Mouse (Mus musculus): ENCODE results near the gene Olfr1065.
A peak's percentile ranks its signal among the peaks of the same experiment; 100 is the strongest.
"Not testable (repeated sequence)": the region's sequence is repeated elsewhere in the genome, so short reads cannot be mapped to it uniquely, and the experiment has no call there.

The Olfr1065 gene

GRCm38 (mm10) chr2:86450491-86450890, at the start of gene Olfr1065:
Gene Olfr1065 (minus strand): TSS chr2:86450591.
- DNase-seq = not testable (repeated sequence)

- DNase-seq = no peak
Measured at GRCm38 (mm10) chr2:86487286-86487685, 36.9 kb upstream of the Olfr1065 start, which contains the start of gene Olfr228. Gene Olfr228 (minus strand): TSS chr2:86487386.

DNA sequence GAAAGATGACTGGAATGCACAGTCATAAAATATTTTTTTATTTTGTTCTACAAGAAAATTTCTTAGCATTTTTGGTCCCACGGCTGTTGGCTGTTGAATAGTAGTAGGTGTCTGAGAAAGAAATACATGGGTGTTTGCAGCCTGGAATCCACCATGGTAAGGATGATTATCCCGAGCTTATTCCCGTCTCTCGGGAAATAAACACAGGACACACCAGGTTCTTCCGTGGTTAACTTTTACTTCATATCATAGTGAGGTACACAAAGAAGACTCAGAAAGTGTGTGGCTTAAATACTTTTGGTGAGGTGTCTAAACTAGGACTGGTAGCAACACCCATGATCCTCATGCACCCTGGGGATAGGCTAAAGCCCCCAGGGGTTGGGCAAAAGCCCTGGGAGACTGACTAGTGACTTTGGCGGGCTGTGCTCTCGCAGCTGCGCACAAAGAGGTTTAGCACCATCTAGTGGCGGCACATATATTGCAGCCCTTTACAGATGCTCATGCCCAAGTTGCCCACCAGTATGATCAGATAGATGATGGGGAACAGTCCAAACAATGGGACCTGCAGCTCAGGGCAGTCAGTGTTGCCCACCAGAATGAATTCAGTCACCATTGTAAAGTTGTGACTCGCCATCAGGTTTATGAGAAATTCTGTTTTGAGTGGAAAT, 14.2 kb upstream of the Olfr1065 start:
- peak; percentile 73 for DNase-seq

DNA sequence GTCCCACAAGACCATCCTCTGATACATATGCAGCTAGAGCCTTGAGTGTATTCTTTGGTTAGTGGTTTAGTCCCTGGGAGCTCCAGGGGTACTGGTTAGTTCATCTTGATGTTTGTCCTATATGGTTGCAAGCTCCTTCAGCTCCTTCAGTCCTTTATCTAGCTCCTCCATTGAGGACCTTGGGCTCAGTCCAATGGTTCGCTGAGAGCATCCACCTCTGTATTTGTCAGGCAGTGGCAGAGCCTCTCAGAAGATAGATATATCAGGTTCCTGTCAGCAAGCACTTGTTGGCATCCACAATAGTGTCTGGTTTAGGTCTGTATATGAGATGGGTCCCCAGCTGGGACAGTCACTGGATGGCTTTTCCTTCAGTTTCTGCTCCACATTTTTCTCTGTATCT, 10.0 kb upstream of the Olfr1065 start:
- no peak for DNase-seq

GRCm38 (mm10) chr2:86456169-86456568, 5.8 kb upstream of the Olfr1065 start, which contains the start of gene Olfr1066:
Gene Olfr1066 (minus strand): TSS chr2:86456269.
- DNase-seq = no peak

DNA sequence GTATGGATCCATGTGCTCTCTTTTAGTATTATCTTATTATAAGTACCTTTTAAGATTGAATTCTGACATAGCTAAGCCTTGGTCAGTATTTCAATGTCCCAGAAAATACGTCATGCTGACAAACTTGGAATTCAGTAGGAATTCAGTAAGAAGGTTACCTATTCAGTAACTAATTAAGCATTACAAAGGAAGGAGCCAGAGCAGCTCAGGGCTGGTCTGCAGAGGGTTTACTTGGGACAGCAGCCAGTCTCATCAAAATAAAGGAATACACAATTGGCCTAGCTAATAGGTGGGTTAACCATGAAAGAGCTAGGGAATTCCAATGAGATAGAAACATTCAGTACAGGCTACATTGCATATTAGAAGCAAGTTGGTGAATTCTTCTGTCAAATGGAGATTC, 8.3 kb downstream of the Olfr1065 start:
- DNase-seq = not testable (repeated sequence)

GRCm38 (mm10) chr2:86428511-86428910, 21.9 kb downstream of the Olfr1065 start:
- not testable (repeated sequence) for DNase-seq

DNA sequence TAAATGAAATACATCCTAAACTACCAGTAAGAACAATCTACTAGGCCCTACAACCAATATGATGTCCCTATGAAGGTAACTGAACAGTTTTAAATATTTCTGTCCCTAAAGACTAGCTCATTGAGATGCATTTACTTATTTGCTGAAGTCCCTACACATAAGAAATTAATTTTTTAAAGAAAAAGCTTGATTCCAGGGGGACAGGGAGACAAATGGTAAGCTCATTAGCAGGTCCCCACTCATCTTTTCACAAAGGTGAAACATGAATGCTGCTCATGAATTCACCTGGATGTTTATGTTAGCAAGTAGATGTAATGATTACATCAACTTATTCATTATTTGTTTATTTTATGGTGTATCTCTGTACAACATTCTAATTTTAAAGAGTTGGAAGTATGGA, 23.7 kb downstream of the Olfr1065 start, which contains the start of gene Olfr1062:
Olfr1062 (minus strand) TSS at position 101 of the 400 bp plus-strand sequence.
- not testable (repeated sequence) for DNase-seq

DNA sequence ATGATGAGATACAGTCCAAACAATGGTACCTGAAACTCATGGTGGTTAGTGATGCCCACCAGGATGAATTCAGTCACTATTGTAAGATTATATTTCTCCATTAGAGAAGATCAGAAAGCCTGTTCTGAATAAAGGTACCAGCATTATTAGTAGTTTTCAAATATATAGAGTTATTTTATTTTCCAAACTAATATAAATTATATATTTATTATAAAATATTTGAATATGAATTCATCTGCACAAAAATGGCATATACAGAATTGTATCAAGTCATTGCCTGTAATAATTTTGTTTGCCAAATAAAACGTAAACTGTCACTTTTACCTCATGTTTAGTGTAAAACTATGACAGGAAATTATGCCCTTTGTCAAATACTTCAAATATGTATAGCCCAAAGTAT, 36.4 kb downstream of the Olfr1065 start, which contains the start of gene Olfr1061:
Olfr1061 (minus strand) TSS at position 101 of the 400 bp plus-strand sequence.
- DNase-seq = no peak

GRCm38 (mm10) chr2:86395114-86395513, 55.3 kb downstream of the Olfr1065 start:
- no peak for DNase-seq
